Mouse (Mus musculus): ENCODE results near the gene Fbxo36. TPM values are rescaled to one million over a fixed set of nuclear protein-coding genes. Genes with fewer than 3 reads are reported as not detected.

Gene Fbxo36
- polyA plus RNA-seq, 1 experiment from 2014 or later, result 11.2 TPM

DNA sequence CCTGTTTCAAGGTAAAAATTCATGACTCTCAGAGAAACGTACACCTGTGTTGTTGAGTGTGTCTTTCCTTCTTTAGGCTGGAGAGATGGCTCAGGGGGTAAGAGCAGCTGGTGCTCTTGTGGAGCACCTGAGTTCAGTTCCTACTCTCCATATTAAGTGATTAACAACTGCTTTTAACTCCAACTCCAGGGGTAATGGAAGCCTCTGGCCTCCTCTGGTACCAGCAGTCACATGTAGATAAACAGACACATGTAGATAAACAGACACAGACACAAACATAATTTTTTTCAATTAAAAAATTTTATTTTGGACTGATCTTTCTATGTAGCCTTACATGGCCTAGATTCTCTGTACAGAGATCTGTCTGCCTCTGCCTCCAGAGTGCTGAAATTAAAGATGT is 14.1 kb downstream of the Fbxo36 start:
- Histone ChIP-seq H3K4me1 (ENCODE audit: insufficient read depth, low read length) (0 out of 2 replicates have a peak, but pooled peaks cover 3% of the 10 kb centered on the region), H3K27ac (ENCODE audit: low read length) (no peak overlapping the region), H3K36me3 (ENCODE audit: insufficient read depth, low read length) (no peaks in the 10 kb centered on the region), H3K9ac (replicated peaks; ENCODE audit: low read length) (no peak overlapping the region), H3K27me3 (ENCODE audit: insufficient read depth, low read length) (no peaks in the 10 kb centered on the region), H3K4me2 (replicated peaks; ENCODE audit: low read depth, low read length) (no peak overlapping the region), H3K9me3 (ENCODE audit: low read length) (no peaks in the 10 kb centered on the region), H3K4me3 (ENCODE audit: low read length) (no peak overlapping the region)
- no peak for ATAC-seq (ENCODE audit: low FRiP score, low TSS enrichment)
- 86% methylated on average over 1 of the region's 1 CpGs for WGBS

GRCm38 (mm10) chr1:84854966-84855365 is 15.3 kb downstream of the Fbxo36 start:
- no peak overlapping the region for H3K9ac ChIP-seq (replicated peaks; ENCODE audit: low read length)
- WGBS, result 75% methylated on average over 2 of the region's 2 CpGs
- no peak overlapping the region for H3K4me3 ChIP-seq (ENCODE audit: low read length)
- H3K27ac ChIP-seq (ENCODE audit: low read length), result no peak overlapping the region
- H3K4me1 ChIP-seq (ENCODE audit: insufficient read depth, low read length), result 0 out of 2 replicates have a peak, but pooled peaks cover 3% of the 10 kb centered on the region
- H3K4me2 ChIP-seq (replicated peaks; ENCODE audit: low read depth, low read length), result no peak overlapping the region
- H3K27me3 ChIP-seq (ENCODE audit: insufficient read depth, low read length), result no peaks in the 10 kb centered on the region
- no peaks in the 10 kb centered on the region for H3K9me3 ChIP-seq (ENCODE audit: low read length)
- ATAC-seq (ENCODE audit: low FRiP score, low TSS enrichment), result no peak
- H3K36me3 ChIP-seq (ENCODE audit: insufficient read depth, low read length), result no peaks in the 10 kb centered on the region

GRCm38 (mm10) chr1:84855756-84856155 is 16.1 kb downstream of the Fbxo36 start:
- ATAC-seq (ENCODE audit: low FRiP score, low TSS enrichment), result no peak
- H3K27me3 ChIP-seq (ENCODE audit: insufficient read depth, low read length), result no peaks in the 10 kb centered on the region
- H3K4me1 ChIP-seq (ENCODE audit: insufficient read depth, low read length), result 0 out of 2 replicates have a peak, but pooled peaks cover 3% of the 10 kb centered on the region
- no peak overlapping the region for H3K4me2 ChIP-seq (replicated peaks; ENCODE audit: low read depth, low read length)
- H3K36me3 ChIP-seq (ENCODE audit: insufficient read depth, low read length), result no peaks in the 10 kb centered on the region
- 70% methylated on average over 2 of the region's 2 CpGs for WGBS
- no peak overlapping the region for H3K4me3 ChIP-seq (ENCODE audit: low read length)
- no peak overlapping the region for H3K27ac ChIP-seq (ENCODE audit: low read length)
- H3K9ac ChIP-seq (replicated peaks; ENCODE audit: low read length), result no peak overlapping the region
- no peaks in the 10 kb centered on the region for H3K9me3 ChIP-seq (ENCODE audit: low read length)

DNA sequence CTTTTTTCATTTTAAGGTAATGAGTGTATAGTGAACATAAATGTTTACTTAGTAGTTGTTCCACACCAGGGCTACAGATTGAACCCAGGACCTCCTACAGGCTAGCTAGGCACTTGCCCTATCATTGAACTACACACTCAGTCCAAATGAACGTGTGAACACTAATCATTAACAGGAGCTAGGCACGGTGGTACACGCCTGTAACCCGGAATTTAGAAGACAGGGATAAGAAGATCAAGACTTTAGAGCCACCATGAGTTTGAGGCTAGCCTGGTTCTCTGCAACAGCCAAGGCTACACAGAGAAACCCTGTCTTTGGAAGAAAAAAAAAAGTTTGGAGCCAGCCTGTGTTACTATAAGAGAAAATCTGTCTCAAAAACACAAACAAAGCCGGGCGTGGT is 20.0 kb downstream of the Fbxo36 start:
- no peak overlapping the region for H3K4me3 ChIP-seq (ENCODE audit: low read length)
- no peak overlapping the region for H3K4me2 ChIP-seq (replicated peaks; ENCODE audit: low read depth, low read length)
- H3K9ac ChIP-seq (replicated peaks; ENCODE audit: low read length), result no peak overlapping the region
- no peaks in the 10 kb centered on the region for H3K9me3 ChIP-seq (ENCODE audit: low read length)
- whole genome bisulfite sequencing, result 87% methylated on average over 6 of the region's 6 CpGs
- no peak for ATAC-seq (ENCODE audit: low FRiP score, low TSS enrichment)
- 0 out of 2 replicates have a peak, but pooled peaks cover 8% of the 10 kb centered on the region for H3K4me1 ChIP-seq (ENCODE audit: insufficient read depth, low read length)
- H3K27me3 ChIP-seq (ENCODE audit: insufficient read depth, low read length), result no peaks in the 10 kb centered on the region
- H3K36me3 ChIP-seq (ENCODE audit: insufficient read depth, low read length), result no peaks in the 10 kb centered on the region
- H3K27ac ChIP-seq (ENCODE audit: low read length), result no peak overlapping the region

- Histone ChIP-seq H3K27ac (ENCODE audit: low read length) (no peak overlapping the region), H3K4me3 (ENCODE audit: low read length) (no peak overlapping the region), H3K9me3 (ENCODE audit: low read length) (no peaks in the 10 kb centered on the region), H3K36me3 (ENCODE audit: insufficient read depth, low read length) (no peaks in the 10 kb centered on the region), H3K4me1 (ENCODE audit: insufficient read depth, low read length) (0 out of 2 replicates have a peak, but pooled peaks cover 8% of the 10 kb centered on the region), H3K4me2 (replicated peaks; ENCODE audit: low read depth, low read length) (no peak overlapping the region), H3K9ac (replicated peaks; ENCODE audit: low read length) (no peak overlapping the region), H3K27me3 (ENCODE audit: insufficient read depth, low read length) (no peaks in the 10 kb centered on the region)
- 76% methylated on average over 10 of the region's 10 CpGs for WGBS
- ATAC-seq (ENCODE audit: low FRiP score, low TSS enrichment), result no peak
These were observed 21.0 kb downstream of the Fbxo36 start for GRCm38 (mm10) chr1:84860360-84861254.

- Histone ChIP-seq H3K36me3 (ENCODE audit: insufficient read depth, low read length) (no peaks in the 10 kb centered on the region), H3K27ac (ENCODE audit: low read length) (no peak overlapping the region), H3K4me1 (ENCODE audit: insufficient read depth, low read length) (0 out of 2 replicates have a peak, but pooled peaks cover 8% of the 10 kb centered on the region), H3K27me3 (ENCODE audit: insufficient read depth, low read length) (no peaks in the 10 kb centered on the region), H3K4me2 (replicated peaks; ENCODE audit: low read depth, low read length) (no peak overlapping the region), H3K9me3 (ENCODE audit: low read length) (no peaks in the 10 kb centered on the region), H3K9ac (replicated peaks; ENCODE audit: low read length) (no peak overlapping the region), H3K4me3 (ENCODE audit: low read length) (no peak overlapping the region)
- 76% methylated on average over 1 of the region's 1 CpGs for WGBS
- no peak for ATAC-seq (ENCODE audit: low FRiP score, low TSS enrichment)
These were observed 21.6 kb downstream of the Fbxo36 start for GRCm38 (mm10) chr1:84861255-84861630.

GRCm38 (mm10) chr1:84864645-84865044 is 25.0 kb downstream of the Fbxo36 start:
- 34% methylated on average over 2 of the region's 2 CpGs for WGBS
- H3K4me1 ChIP-seq (ENCODE audit: insufficient read depth, low read length), result 0 out of 2 replicates have a peak, but pooled peaks cover 8% of the 10 kb centered on the region
- H3K27me3 ChIP-seq (ENCODE audit: insufficient read depth, low read length), result no peaks in the 10 kb centered on the region
- no peak overlapping the region for H3K4me3 ChIP-seq (ENCODE audit: low read length)
- ATAC-seq (ENCODE audit: low FRiP score, low TSS enrichment), result no peak
- no peak overlapping the region for H3K27ac ChIP-seq (ENCODE audit: low read length)
- H3K9ac ChIP-seq (replicated peaks; ENCODE audit: low read length), result no peak overlapping the region
- H3K4me2 ChIP-seq (replicated peaks; ENCODE audit: low read depth, low read length), result no peak overlapping the region
- no peaks in the 10 kb centered on the region for H3K36me3 ChIP-seq (ENCODE audit: insufficient read depth, low read length)
- H3K9me3 ChIP-seq (ENCODE audit: low read length), result no peaks in the 10 kb centered on the region

DNA sequence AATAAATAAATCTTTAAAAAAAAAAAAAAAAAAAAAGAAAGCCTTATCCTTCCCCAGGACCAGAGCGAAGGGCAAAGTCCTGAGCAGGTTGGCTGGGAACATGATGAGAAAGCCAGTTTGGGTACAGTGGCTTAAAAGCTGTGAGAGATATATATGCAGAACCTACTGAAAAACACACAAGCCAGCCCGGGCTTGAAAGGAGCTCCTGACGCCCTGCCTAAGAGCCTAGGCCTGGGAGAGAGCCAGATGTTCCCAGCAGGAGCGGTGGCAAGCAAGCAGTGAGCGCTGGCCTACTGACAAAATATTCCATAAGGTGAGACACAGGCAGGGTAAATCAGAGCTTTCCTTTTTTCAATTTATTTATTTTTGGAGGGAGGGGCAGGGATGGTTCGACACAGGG is 26.6 kb downstream of the Fbxo36 start:
- Histone ChIP-seq H3K9me3 (ENCODE audit: low read length) (no peaks in the 10 kb centered on the region), H3K27ac (ENCODE audit: low read length) (no peak overlapping the region), H3K36me3 (ENCODE audit: insufficient read depth, low read length) (no peaks in the 10 kb centered on the region), H3K4me1 (ENCODE audit: insufficient read depth, low read length) (0 out of 2 replicates have a peak, but pooled peaks cover 8% of the 10 kb centered on the region), H3K9ac (replicated peaks; ENCODE audit: low read length) (no peak overlapping the region), H3K27me3 (ENCODE audit: insufficient read depth, low read length) (no peaks in the 10 kb centered on the region), H3K4me2 (replicated peaks; ENCODE audit: low read depth, low read length) (no peak overlapping the region), H3K4me3 (ENCODE audit: low read length) (no peak overlapping the region)
- no peak for ATAC-seq (ENCODE audit: low FRiP score, low TSS enrichment)
- WGBS, result 95% methylated on average over 6 of the region's 6 CpGs

DNA sequence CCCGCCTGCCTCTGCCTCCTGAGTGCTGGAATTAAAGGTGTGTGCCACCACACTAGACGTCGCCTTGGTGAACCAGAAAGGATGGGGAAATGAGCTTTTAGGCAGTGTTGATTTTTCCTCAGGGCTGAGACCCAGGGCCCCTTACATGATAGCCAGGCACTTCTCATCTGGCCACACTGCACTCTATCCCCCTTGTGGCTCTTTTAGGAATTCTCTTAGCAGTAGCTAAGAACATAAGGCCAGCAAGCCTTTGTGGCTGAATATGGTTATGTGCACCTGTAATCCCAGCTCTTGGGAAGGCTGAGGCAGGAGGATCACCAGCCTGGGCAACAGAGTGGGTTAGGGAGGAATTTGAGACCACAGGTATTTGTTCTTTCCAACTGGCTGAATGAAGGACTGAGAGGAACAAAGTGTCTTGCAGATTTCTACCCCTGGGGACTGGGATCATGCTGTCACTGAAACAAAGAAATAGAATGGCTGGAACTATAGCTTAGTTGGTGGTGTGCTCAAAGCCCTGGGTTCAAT is 27.1 kb downstream of the Fbxo36 start:
- no peaks in the 10 kb centered on the region for H3K27me3 ChIP-seq (ENCODE audit: insufficient read depth, low read length)
- H3K9ac ChIP-seq (replicated peaks; ENCODE audit: low read length), result no peak overlapping the region
- H3K4me2 ChIP-seq (replicated peaks; ENCODE audit: low read depth, low read length), result no peak overlapping the region
- 92% methylated on average over 3 of the region's 3 CpGs for WGBS
- no peak overlapping the region for H3K4me3 ChIP-seq (ENCODE audit: low read length)
- no peak for ATAC-seq (ENCODE audit: low FRiP score, low TSS enrichment)
- no peaks in the 10 kb centered on the region for H3K9me3 ChIP-seq (ENCODE audit: low read length)
- no peaks in the 10 kb centered on the region for H3K36me3 ChIP-seq (ENCODE audit: insufficient read depth, low read length)
- H3K4me1 ChIP-seq (ENCODE audit: insufficient read depth, low read length), result 0 out of 2 replicates have a peak, but pooled peaks cover 10% of the 10 kb centered on the region
- no peak overlapping the region for H3K27ac ChIP-seq (ENCODE audit: low read length)

- Histone ChIP-seq H3K9me3 (ENCODE audit: low read length) (no peaks in the 10 kb centered on the region), H3K4me3 (ENCODE audit: low read length) (no peak overlapping the region), H3K27ac (ENCODE audit: low read length) (no peak overlapping the region), H3K36me3 (ENCODE audit: insufficient read depth, low read length) (no peaks in the 10 kb centered on the region), H3K27me3 (ENCODE audit: insufficient read depth, low read length) (no peaks in the 10 kb centered on the region), H3K4me1 (ENCODE audit: insufficient read depth, low read length) (0 out of 2 replicates have a peak, but pooled peaks cover 13% of the 10 kb centered on the region), H3K9ac (replicated peaks; ENCODE audit: low read length) (no peak overlapping the region), H3K4me2 (replicated peaks; ENCODE audit: low read depth, low read length) (no peak overlapping the region)
- no peak for ATAC-seq (ENCODE audit: low FRiP score, low TSS enrichment)
These were observed 28.7 kb downstream of the Fbxo36 start for GRCm38 (mm10) chr1:84868311-84868710.

Measured in kidney, embryonic 16.5 days (tissue).